Mouse (Mus musculus) ES-E14 (cell line): ENCODE data around the gene Dcdc2a.

Source experiments
- CHD2 ChIP-seq: IDR thresholded peaks from 2 replicates; pipeline ENCODE4 v1.6.1; 2014; ENCODE audit warnings: mild to moderate bottlenecking, low read depth, low read length, inconsistent platforms
- HCFC1 ChIP-seq: IDR thresholded peaks from 2 replicates; pipeline ENCODE4 v1.6.1; 2012; ENCODE audit warnings: low read length, inconsistent platforms, borderline replicate concordance; ENCODE audit not compliant: insufficient read depth
- MAFK ChIP-seq: IDR thresholded peaks from 2 replicates; pipeline ENCODE4 v1.6.1; 2014; ENCODE audit warnings: mild to moderate bottlenecking, low read depth, low read length, inconsistent platforms; ENCODE audit not compliant: insufficient read depth
- ZC3H11A ChIP-seq: IDR thresholded peaks from 2 replicates; pipeline ENCODE4 v1.6.1; 2012; ENCODE audit warnings: low read depth, mild to moderate bottlenecking, inconsistent platforms, low read length, borderline replicate concordance
- ZNF384 ChIP-seq: IDR thresholded peaks from 2 replicates; pipeline ENCODE4 v1.6.1; 2012; ENCODE audit warnings: low read depth, low read length, inconsistent platforms

DNA sequence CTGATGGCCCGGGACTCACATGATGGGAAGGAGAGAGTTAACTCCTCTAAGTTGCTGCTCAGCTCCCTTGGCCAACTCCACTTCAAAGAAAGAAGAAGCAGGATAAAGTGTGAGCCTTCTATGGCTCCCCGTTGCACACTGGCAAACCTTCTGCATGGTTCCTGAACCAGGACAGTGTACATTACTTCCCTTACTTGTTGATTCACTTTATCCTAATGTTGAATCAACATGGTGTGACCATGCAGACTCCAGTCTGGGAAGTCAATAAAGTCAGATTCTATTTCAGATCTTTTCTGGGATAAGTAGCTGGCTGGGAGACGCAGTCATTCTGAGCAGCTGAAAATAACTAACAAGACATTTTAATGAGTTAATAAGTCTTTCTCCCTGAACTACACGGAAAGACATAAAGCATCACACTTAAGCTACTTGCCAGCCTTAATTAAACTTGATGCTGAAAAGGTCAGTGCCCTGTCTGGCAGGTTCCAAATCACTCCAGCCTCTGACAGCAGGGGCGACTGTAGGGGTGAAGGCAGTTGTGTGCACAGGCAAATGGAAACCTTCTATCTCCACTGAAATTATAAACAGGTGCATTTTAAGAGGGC, 164.5 kb downstream of the Dcdc2a start:
- TF ChIP-seq ZNF384 = no peak
- no peak for TF ChIP-seq HCFC1
- no peak for TF ChIP-seq CHD2
- TF ChIP-seq MAFK = no peak
- TF ChIP-seq ZC3H11A = no peak
